Mouse (Mus musculus) monocyte, adult 5-6 weeks (primary cell): Measurements from ENCODE around the gene Agap1. TPM values are rescaled to one million over a fixed set of nuclear protein-coding genes. Genes with fewer than 3 reads are reported as not detected.

Source experiments
- ATAC-seq: fragments of 153-309, 156-312 bp; replicated peaks from 2 replicates; pipeline ENCODE4 v1.8.0; 2017; ENCODE audit warnings: mild to moderate bottlenecking; ENCODE audit not compliant: low TSS enrichment, insufficient number of reproducible peaks, severe bottlenecking, poor library complexity, low FRiP score
- total RNA-seq: library from RNA; stranded (forward); fragments of 200-1000, 200-491, 200-594 nt; gene quantifications from 3 replicates; pipeline ENCODE4 v1.2.3, GENCODE M21; 2017

Agap1 gene
- total RNA-seq, 1 experiment from 2014 or later, result 1.3 TPM

DNA sequence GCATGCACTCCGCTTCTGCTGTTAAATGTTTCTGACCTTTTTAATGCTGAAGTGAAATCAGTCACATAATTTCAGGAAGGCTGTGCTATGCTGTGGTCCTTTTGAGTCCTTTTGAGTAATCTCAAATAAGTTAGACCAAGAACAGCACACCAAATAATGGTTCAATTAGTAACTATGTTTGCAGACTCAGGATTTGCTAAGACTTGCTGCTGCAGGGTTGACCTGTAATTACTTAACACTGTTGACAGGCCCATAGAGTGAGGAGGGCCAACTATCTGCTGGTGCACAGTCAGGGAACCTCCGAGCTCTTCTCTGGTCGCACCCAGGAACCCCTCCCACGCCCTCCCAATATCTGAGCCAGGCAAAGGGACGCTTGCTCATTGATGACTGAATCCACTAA lies 255.2 kb downstream of the Agap1 start:
- ATAC-seq, result no peak

DNA sequence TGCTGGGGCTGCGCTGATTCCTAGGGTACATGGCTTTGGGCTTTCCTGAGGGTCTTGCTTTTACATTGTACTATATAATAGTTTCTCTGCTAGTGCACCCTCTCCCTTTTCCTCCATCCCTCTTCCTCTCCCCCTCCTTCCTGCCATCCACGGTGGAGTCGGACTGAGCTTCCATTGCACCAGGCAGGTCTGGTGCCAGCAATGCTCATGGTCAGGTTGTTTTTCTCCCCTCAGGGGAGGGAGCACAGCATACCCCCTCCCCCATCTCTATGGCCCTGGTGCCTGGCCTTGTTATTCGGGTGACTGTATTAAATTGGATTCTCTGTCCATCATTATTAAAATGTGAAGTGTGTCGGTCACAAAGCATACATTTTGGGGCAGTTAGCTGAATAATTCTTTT lies 259.1 kb downstream of the Agap1 start:
- ATAC-seq, result no peak

DNA sequence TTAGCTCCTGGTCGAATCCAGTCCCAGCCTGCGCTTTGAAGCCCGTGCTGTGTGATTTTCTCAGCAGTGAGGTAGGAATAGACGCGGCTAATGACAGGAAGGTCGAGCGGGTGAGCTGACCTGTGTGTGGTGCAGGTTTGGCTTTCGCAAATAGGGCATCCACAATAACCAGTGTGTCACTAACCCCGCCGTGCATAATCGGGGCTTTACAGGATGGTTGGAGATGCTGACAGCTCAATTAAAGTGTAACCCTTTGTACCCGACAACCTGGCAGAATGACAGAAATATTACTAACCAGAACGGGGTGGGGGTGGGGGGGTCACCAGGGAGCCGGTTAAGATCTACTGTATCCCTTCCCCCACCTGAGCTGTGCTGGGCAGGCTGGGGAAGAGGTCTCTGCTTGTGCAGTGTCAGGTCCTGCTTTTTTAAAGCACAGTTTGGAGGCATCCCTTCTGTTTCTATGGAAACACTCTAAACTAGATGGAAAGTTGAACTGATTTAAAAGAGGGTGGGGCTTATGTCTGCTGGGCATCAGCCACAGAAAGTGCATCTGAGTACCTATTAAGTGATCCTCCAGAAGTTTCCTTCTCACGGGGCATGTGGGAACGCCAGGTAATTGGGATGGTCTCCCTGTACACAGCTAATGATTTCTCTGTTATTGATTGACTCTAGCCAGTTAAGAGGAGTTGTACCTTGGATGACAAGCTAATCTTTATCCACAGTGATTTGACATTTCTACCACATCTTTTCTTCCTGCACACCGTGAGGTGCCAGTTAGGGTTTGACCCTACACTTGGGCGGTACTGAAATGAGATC lies 259.8 kb downstream of the Agap1 start:
- ATAC-seq, result no peak

DNA sequence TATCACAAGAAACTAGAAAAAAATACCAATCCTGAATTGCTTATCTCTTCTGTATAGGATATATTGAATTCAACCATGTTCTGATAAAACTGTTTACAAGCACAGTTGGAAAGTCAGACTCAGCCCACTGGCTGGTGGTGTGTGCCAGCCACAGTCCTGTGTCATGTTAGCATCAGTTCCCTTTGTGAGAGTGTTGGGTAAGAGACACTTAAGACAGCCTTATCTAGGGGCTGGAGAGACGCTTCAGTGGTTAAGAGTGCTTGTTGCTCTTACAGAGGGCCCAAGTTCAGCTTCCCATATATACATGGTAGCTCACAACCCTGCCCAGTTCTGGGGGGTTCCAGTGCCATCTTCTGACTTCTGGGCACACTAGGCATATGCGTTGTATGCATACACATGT lies 261.6 kb downstream of the Agap1 start:
- no peak for ATAC-seq

DNA sequence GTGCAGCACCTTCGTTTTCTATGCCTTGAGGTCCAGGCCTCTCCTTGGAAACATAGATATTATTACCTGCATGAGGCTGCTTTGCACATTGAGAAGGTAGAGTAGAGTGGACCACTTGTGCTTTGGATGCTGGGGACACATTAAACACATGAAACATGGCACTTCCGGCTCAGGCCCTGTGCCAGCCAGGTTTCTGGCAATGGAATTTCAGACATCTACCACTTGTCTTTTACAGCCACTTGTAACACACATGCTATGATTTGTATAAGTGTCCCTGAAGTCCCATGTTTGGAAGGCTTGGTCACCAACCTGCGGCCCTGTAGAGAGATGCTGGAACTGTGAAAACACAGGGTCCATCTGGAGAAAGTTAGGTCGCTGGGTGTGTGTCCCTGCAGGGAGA lies 262.5 kb downstream of the Agap1 start:
- ATAC-seq, result no peak

DNA sequence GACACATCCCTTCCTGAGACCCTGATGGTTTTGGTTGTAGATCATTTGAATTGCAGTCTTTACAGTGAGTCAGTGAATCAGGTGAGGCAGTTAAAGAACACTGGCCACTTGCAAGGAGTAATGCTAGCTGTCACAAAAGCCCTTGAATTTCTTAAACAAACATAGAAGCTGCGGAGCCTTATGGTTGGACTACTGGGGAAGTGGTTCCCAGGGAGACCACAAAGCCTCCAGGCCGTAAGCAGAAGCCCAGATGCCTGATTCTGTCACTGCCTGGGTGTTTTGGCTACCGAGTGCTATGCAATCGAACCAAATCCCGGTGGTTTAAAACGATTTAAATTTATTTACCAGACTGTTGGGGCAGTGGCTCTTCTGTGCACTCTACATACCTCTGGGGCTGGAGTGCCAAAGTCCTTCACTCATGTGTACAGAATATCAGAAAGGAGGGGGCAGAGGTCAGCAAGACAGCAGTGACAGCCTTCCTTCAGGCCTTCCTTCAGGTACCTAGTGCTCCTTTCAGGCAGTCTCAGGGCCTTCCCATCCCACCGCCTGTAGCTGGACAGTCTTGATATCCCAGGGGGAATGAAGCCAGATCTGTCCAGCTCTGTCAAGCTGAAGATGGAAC lies 264.3 kb downstream of the Agap1 start:
- no peak for ATAC-seq

DNA sequence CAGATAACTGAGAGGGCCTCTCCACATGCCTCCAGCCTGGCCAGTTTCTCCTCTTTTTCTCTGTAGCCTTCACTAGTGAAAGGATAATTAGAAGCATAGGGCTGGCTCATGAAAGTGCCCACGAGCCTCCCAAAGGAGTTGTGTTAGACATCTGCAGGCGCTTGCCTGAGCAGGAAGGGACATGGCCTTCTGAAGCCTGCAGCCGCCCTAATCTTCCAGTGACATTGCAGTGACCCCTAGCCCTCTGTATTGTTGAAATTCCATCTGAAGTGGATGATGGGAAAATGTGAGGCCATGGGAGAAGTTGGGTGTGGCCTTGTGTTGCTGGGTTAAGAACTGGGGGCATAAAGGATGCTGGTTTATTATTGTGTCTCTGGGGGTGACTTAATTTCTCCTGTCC lies 269.5 kb downstream of the Agap1 start:
- ATAC-seq, result no peak

DNA sequence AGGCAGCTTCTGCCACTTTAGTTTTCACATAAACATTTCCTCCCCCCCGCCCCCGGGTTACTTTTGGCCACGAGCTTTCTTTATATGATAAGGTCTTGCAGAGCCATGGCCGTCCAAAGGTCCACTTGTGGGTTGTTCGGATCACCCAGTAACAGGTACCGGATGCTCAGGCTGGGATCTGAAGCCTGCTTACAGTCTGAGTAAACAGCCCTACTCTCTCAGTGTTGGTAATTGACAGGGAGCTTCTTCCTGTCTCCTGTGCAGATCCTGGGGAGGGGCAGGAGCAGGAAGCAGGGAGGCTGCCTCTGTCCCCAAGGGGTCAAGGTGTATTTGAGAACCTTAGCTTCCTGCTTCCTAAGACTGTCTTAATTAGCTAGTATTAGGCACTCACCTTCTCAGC lies 269.9 kb downstream of the Agap1 start:
- ATAC-seq, result no peak

DNA sequence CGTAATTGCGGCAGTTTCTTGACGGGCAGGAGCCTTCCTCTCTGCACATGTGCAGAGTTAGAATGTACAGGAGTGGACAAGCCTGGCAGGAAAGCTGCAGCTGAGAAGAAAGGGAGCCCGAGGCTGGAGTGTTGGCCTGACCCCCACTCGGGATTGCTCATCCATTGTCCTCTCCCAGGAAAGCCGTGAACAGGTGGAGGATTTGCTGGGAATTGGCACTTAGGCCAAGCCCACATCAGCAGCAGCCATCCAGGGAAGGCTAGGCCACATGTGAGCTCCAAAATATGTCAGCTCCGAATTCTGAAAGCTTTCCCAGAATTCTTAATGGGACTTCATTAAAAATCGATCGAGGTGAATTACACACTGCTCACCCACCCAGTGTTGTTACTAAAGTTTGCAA lies 270.4 kb downstream of the Agap1 start:
- no peak for ATAC-seq

DNA sequence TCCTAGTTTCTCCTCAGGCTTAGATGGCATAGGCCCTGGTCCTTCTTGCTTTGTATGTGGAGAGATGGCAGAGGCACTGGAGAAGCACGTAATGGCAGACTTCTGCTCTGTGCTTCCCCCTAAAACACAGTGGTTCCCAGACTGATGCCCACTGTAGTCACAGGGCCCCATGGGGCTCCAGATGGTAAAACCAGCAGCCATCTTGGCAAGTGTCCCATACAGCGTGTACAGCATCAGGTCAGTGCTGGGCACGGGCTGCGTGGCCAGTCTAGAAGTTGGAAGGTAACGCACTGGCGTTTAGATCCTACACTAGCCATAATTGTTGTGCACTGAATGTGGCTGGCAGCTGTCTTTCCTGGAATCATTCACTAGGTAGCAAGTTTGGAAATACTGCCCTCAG lies 273.9 kb downstream of the Agap1 start:
- ATAC-seq, result no peak

DNA sequence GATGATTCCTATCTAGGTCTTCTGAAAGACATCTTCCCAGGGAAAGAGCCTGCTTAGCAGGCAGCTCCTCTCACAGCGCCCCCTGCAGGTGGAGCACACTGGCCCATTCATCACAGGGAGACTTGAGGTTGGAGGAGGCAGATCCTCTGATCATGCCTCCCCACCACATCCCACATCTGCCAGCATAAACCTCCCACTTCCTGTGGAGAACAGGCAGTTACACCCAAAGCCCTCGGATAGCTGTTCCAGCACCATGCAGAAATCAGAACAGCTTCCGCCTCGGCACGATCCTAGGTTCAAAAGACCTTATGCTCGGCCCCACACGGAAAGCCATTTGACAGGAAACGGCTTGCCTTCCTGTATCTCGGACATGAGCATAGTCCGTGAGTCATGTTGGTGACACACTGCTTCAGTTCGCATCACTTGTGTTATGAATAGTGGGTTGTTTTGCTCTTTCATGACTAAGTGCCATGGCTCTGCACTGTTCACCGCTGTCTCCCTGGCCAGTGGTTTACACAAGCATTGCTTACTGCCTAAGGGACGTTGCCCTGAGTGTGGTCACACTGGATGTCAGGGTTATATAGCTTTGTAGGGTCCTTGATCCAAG lies 276.1 kb downstream of the Agap1 start:
- no peak for ATAC-seq

DNA sequence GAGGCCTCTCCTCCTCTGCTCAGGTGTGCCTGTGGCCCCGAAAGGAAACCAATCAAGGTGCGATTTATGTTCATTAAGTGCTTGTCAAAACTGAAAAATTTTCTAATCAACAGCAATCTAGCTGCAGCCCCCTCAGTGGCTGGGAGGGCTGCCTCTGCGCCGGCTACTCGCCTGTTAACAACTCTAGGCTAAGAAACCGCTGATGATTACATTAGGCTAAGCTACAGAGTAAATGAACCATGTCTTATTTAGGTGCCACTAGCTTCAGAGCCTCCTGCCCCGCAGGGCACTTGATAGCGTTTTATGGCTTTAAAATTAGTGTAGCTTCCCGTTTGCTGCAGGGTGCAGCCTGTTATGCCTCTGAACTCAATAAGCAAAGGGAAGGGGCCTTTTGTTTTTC lies 279.8 kb downstream of the Agap1 start:
- no peak for ATAC-seq

DNA sequence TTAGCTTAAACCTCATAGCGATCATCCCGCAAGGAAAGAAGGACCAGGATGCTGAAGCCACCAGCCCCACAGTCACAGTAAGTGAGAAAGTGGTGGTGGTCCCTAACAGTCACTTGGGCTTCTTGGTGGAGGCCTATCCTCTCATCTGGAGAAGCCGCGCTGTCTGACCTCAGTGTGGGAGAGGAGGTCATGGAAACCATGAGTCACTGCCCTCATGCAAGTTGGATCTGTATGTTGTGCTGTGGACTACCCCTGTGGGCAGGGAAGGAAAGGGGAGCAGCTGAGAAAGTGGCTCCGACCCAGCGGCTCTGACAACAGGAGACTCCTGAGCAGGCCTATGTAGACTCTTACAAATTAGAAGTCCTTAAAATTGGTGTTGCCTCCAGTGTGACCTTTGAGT lies 280.5 kb downstream of the Agap1 start:
- no peak for ATAC-seq

DNA sequence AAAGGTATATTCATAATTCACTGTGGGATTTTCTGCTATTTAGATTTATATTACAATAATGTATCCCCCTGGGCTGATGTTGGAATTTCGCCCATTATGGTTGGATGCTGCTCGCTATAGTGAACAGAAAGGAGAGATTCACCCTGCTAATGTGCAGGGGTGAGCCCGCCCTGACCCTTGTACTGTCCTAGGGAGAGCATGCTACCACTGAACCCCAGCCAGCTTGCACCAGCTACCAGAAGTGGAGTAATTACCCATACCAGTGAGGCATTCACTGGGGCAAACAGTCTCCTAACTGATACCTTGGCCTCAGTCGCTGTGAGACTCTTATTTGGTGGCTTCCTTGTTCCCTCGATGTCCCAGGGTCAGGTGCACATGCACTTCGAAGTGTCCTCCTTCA lies 281.4 kb downstream of the Agap1 start:
- no peak for ATAC-seq

DNA sequence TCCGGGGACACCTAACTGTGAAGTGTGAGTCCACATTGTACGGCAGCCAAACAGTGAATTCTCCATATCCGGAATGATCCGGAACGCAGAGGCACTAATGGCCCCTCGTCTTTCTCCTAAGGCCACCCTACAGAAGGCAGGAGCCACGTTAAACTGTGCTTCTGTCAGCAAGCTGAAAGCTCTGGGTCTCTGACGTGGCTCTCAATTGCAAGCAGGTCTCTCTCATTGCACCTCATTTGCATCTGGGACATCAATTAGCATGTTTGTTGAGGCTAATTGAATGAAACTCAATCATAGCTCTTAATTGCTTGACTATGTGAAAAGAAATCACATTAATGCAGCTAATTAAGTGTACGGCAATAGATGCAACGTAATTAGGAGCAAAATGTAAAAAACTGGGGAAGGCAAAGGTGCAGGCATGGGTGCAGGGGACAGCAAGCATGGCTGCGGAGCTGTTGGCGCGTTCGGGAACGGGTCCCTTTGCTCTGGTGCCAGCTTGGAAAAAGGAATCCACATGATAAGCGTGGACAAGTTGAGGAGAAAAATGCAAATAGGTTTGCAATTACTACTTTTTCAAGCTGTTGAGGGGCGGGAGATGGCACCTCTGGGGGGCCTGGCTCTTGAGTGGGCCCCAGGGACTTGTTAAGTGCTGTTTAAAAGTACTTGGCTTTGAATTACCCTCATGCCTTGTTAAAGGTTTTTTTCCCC lies 284.6 kb downstream of the Agap1 start:
- ATAC-seq, result no peak

DNA sequence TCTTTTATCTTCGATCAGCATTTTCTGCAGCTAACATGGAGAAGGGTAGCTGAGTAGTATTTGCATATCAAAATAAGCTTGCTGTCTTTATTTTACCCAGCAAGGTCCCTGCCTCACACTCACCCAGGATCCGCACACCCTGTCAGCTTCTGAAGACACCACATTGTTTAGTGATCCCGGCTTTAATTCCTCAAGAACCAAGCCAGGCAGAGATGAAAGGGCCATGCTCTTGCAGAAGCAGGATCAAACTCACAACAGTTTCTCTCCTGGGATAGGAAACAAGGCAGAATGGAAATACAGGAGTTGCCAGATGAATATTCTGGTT lies 285.1 kb downstream of the Agap1 start:
- ATAC-seq, result no peak

DNA sequence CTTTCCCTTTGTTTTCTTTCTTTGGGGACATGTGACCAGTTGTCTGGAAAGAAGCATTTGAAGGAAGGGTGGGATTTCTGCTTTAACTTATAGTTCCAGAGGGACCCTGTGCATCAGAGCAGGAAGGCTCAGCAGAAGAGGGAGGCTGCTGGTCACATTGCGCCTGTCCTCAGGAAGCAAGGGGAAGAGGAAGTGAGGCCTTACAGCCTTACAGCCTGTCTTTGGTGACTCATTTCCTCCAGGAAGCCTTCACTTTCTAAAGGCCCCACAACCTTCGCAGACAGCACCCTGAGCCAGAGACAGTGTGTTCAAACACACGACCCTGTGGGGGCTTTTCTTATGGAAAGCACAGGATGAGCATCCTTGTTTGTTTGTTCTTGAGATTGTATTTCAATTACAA lies 287.8 kb downstream of the Agap1 start:
- no peak for ATAC-seq

DNA sequence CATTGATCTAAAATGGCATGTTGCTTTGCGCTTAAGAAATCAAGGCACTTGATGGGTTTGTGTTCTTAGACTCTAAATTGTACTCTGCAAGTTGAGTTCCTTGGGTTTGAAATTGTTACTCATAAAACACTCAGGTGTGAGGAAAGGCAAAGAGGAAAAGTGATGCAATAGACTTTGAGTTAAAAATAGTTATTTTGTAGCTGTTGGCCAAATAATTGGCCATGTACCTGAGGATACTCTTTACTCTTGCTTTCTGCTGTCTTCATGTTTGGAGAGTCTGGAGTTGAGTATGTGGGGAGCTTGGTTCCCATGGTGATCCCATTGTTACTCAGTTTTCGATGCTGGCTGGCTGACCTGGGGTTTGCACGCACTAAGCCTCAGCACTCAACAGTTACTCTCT lies 291.6 kb downstream of the Agap1 start:
- no peak for ATAC-seq

DNA sequence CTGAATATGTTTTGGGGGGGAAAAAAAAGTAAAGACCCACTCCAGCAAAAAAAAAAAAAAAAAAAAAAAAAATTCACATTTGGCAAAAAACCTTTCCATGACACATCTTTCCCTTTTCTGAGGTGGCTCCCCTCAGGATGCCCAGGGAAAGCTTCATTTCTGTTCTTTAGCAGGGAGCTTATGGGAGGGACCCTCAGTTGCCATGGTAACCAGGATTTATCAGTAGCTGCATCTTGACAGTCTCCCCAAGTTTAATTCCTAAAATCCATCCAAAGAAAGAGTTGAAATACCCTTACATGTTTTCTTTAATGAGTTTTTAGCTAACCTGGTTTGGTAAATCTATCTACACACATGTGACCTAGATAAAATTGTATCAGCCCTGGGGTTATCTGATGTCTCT lies 295.1 kb downstream of the Agap1 start:
- no peak for ATAC-seq

DNA sequence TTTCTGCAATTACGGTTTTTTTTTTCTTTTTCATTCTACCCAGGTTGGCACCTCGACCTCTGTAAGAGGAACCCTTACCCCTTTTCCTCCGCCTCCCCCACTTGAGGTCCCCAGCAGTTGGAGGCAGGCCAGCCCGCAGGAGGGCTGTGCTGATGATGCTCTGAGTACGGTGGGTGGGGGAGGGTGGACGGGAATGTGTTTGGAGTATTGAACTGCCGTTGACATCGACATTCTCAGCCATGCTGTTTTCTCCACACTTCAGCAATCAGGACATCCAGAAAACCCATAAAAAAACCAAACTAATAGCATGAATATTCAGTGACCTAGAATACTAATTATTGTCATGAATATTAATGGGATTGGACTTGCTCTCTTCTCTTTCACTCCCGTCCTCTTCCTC lies 295.9 kb downstream of the Agap1 start:
- ATAC-seq, result no peak
